Mouse (Mus musculus): Measurements from ENCODE around the gene Vmp1. TPM values are rescaled to one million over a fixed set of nuclear protein-coding genes. Genes with fewer than 3 reads are reported as not detected.

Gene Vmp1
- total and polyA plus RNA-seq, 3 experiments = 80.9 to 209 (median 167) TPM

GRCm38 (mm10) chr11:86668169-86668568 is 15.5 kb downstream of the Vmp1 start:
- dilution Hi-C loops (cut with MboI; ENCODE audit: extremely low pct_ligation_motif_present, extremely low pct_unique_long_range_greater_than_20kb, low sequenced_read_pairs) = no loop called here

GRCm38 (mm10) chr11:86667553-86667952 is 16.1 kb downstream of the Vmp1 start:
- Histone ChIP-seq H3K9ac (ENCODE audit: insufficient read depth, low read depth) (no peak overlapping the region), H3K9me3 (replicated peaks; ENCODE audit: low read length) (no peaks in the 10 kb centered on the region), H3K4me1 (ENCODE audit: control insufficient read depth in 1 of 2, insufficient read depth in 2 of 2) (peaks cover 12 to 21% of the 10 kb centered on the region in 2 experiments; a peak in 3 of 4 replicates), H3K27me3 (replicated peaks) (no peaks in the 10 kb centered on the region), H3K4me2 (ENCODE audit: insufficient read depth, low read depth, poor library complexity, severe bottlenecking) (no peak overlapping the region), H3K27ac (ENCODE audit: insufficient read depth, low read depth) (no peak overlapping the region), H3K4me3 (replicated peaks in 1 of 3; ENCODE audit: low read depth in 2 of 3, low read length in 2 of 3, poor library complexity in 1 of 3) (no peak overlapping the region), H3K36me3 (replicated peaks in 1 of 2; ENCODE audit: control insufficient read depth in 1 of 2, insufficient read depth in 1 of 2, low read length in 1 of 2) (peaks cover 17 to 47% of the 10 kb centered on the region in 2 experiments), H3K79me2 (replicated peaks; ENCODE audit: control insufficient read depth, extremely low read depth, insufficient read depth, poor library complexity, severe bottlenecking) (peaks cover 7% of the 10 kb centered on the region)
- no peak for DNase-seq (ENCODE audit: extremely low read depth)
- dilution Hi-C loops (cut with MboI; ENCODE audit: extremely low pct_ligation_motif_present, extremely low pct_unique_long_range_greater_than_20kb, low sequenced_read_pairs) (no loop called here), in situ Hi-C loops (cut with MboI; ENCODE audit: low pct_ligation_motif_present, low pct_unique_long_range_greater_than_20kb, low sequenced_read_pairs) (no loop called here)
- TF ChIP-seq CTCF (conservative IDR thresholded peaks at IDR 0.05 in 1 of 2, IDR thresholded peaks at IDR 0.05 in 1 of 2; ENCODE audit: low read depth in 2 of 2, low read length in 2 of 2) (no peak), USF1 (IDR thresholded peaks at IDR 0.05; ENCODE audit: low read depth, low read length) (no peak), KAT2A (IDR thresholded peaks at IDR 0.05; ENCODE audit: insufficient replicate concordance, low read length) (no peak), MAFK (IDR thresholded peaks at IDR 0.05; ENCODE audit: insufficient replicate concordance, low read length) (no peak), RAD21 (IDR thresholded peaks at IDR 0.05; ENCODE audit: low read depth, low read length) (no peak), ZNF384 (IDR thresholded peaks at IDR 0.05; ENCODE audit: low read depth, low read length) (no peak), RCOR1 (conservative IDR thresholded peaks at IDR 0.05; ENCODE audit: low read depth, low read length) (no peak)

More at GRCm38 (mm10) chr11:86668169-86668568, 15.5 kb downstream of the Vmp1 start:
- DNase-seq (ENCODE audit: extremely low read depth) = no peak
- TF ChIP-seq MEF2A (IDR thresholded peaks at IDR 0.05; ENCODE audit: borderline replicate concordance, low read depth, low read length) = no peak
- TF ChIP-seq RAD21 (IDR thresholded peaks at IDR 0.05; ENCODE audit: low read depth, low read length) = no peak
- no peak for TF ChIP-seq ZMIZ1 (IDR thresholded peaks at IDR 0.05; ENCODE audit: low read depth, low read length)
- TF ChIP-seq USF1 (IDR thresholded peaks at IDR 0.05; ENCODE audit: low read depth, low read length) = no peak
- no peak for TF ChIP-seq CTCF (conservative IDR thresholded peaks at IDR 0.05 in 1 of 2, IDR thresholded peaks at IDR 0.05 in 1 of 2; ENCODE audit: low read depth in 2 of 2, low read length in 2 of 2)
- TF ChIP-seq ETS1 (conservative IDR thresholded peaks at IDR 0.05; ENCODE audit: low read depth, low read length) = no peak
- no peak for TF ChIP-seq MXI1 (IDR thresholded peaks at IDR 0.05; ENCODE audit: low read depth, low read length)
- no peak for TF ChIP-seq ZNF384 (IDR thresholded peaks at IDR 0.05; ENCODE audit: low read depth, low read length)
- TF ChIP-seq JUN (IDR thresholded peaks at IDR 0.05; ENCODE audit: insufficient read depth, low read depth, low read length) = no peak
- no peak for TF ChIP-seq JUND (conservative IDR thresholded peaks at IDR 0.05; ENCODE audit: low read depth, low read length)
- TF ChIP-seq ZC3H11A (IDR thresholded peaks at IDR 0.05; ENCODE audit: low read depth, low read length) = no peak
- TF ChIP-seq CHD1 (IDR thresholded peaks at IDR 0.05; ENCODE audit: low read depth, low read length) = no peak
- no peaks in the 10 kb centered on the region for H3K27me3 ChIP-seq (replicated peaks)
- H3K9me3 ChIP-seq (replicated peaks; ENCODE audit: low read length) = no peaks in the 10 kb centered on the region
- H3K4me3 ChIP-seq (replicated peaks in 1 of 3; ENCODE audit: low read depth in 2 of 3, low read length in 2 of 3, poor library complexity in 1 of 3) = no peak overlapping the region
- H3K27ac ChIP-seq (ENCODE audit: insufficient read depth, low read depth) = no peak overlapping the region
- no peak overlapping the region for H3K9ac ChIP-seq (ENCODE audit: insufficient read depth, low read depth)
- peaks cover 15 to 43% of the 10 kb centered on the region in 2 experiments for H3K36me3 ChIP-seq (replicated peaks in 1 of 2; ENCODE audit: control insufficient read depth in 1 of 2, insufficient read depth in 1 of 2, low read length in 1 of 2)
- peaks cover 7% of the 10 kb centered on the region for H3K79me2 ChIP-seq (replicated peaks; ENCODE audit: control insufficient read depth, extremely low read depth, insufficient read depth, poor library complexity, severe bottlenecking)
- in situ Hi-C loops (cut with MboI; ENCODE audit: low pct_ligation_motif_present, low pct_unique_long_range_greater_than_20kb, low sequenced_read_pairs) = no loop called here
- H3K4me2 ChIP-seq (ENCODE audit: insufficient read depth, low read depth, poor library complexity, severe bottlenecking) = no peak overlapping the region
- peaks cover 12 to 27% of the 10 kb centered on the region in 2 experiments; a peak in 3 of 4 replicates for H3K4me1 ChIP-seq (ENCODE audit: control insufficient read depth in 1 of 2, insufficient read depth in 2 of 2)

Measured in CH12.LX (cell line).